Mouse (Mus musculus): ENCODE measurements around the gene Slc12a5.

DNA sequence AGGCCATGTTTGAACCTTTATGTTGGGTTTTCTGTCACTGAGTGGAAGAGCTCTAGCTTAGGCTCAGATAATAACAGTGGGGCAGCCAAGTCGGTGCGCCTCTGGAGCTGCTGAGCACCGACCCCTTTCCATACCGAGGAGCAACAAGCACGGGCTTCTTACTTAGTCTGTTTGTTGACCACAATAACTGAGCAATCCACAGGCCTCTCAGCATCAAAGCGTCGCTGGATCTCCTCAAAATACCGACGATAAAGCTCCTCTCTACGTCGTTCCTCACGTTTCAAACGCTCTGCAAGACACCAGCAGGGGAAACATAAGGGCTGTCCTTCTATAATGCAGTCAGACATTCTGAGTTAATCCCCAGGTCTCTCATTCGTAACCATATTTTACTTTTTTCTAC is 48.6 kb downstream of the Slc12a5 start:
- TF ChIP-seq POLR2A (IDR thresholded peaks at IDR 0.05; ENCODE audit: control insufficient read depth in 1 of 2, insufficient read depth in 1 of 2, low read depth in 1 of 2, low read length in 2 of 2, poor library complexity in 1 of 2): no peak
- TF ChIP-seq CTCF (IDR thresholded peaks at IDR 0.05 in 2 of 3, conservative IDR thresholded peaks at IDR 0.05 in 1 of 3; ENCODE audit: control insufficient read depth in 1 of 3, insufficient read depth in 1 of 3, low read depth in 2 of 3, low read length in 3 of 3, poor library complexity in 1 of 3, severe bottlenecking in 1 of 3): no peak
- no peak for TF ChIP-seq TCF12 (IDR thresholded peaks at IDR 0.05; ENCODE audit: low read depth, low read length)

All from MEL (cell line).